Mouse (Mus musculus): ENCODE data around the gene Cpeb2. TPM values are rescaled to one million over a fixed set of nuclear protein-coding genes. Genes with fewer than 3 reads are reported as not detected.

The Cpeb2 gene
- total RNA-seq, 4 experiments from 2014 or later: 30.0 to 45.8 (median 34.7) TPM

GRCm38 (mm10) chr5:43239141-43239835 is 6.3 kb downstream of the Cpeb2 start:
- no peak for DNase-seq

- no peak for DNase-seq
These were observed 7.8 kb downstream of the Cpeb2 start for GRCm38 (mm10) chr5:43240729-43241128.

GRCm38 (mm10) chr5:43246236-43246635 is 13.3 kb downstream of the Cpeb2 start:
- no peak for DNase-seq

GRCm38 (mm10) chr5:43246954-43247353 is 14.0 kb downstream of the Cpeb2 start:
- no peak for DNase-seq

GRCm38 (mm10) chr5:43248001-43248430 is 15.0 kb downstream of the Cpeb2 start:
- no peak for DNase-seq

- DNase-seq: no peak
These were observed 24.5 kb downstream of the Cpeb2 start for GRCm38 (mm10) chr5:43257490-43257889.

- no peak for DNase-seq
These were observed 25.6 kb downstream of the Cpeb2 start for GRCm38 (mm10) chr5:43258472-43259142.

GRCm38 (mm10) chr5:43261814-43262213 is 28.8 kb downstream of the Cpeb2 start:
- no peak for DNase-seq

GRCm38 (mm10) chr5:43263951-43264350 is 31.0 kb downstream of the Cpeb2 start:
- no peak for DNase-seq

GRCm38 (mm10) chr5:43264696-43265095 is 31.7 kb downstream of the Cpeb2 start:
- no peak for DNase-seq

- DNase-seq: no peak
These were observed 45.0 kb downstream of the Cpeb2 start for GRCm38 (mm10) chr5:43277982-43278381.

GRCm38 (mm10) chr5:43279774-43280173 is 46.8 kb downstream of the Cpeb2 start:
- DNase-seq: no peak

GRCm38 (mm10) chr5:43285756-43286155 is 52.8 kb downstream of the Cpeb2 start:
- DNase-seq: no peak

GRCm38 (mm10) chr5:43289752-43290446 is 56.9 kb downstream of the Cpeb2 start:
- DNase-seq: no peak

GRCm38 (mm10) chr5:43293136-43293535 is 60.2 kb downstream of the Cpeb2 start:
- no peak for DNase-seq

- DNase-seq: no peak
These were observed 64.5 kb downstream of the Cpeb2 start for GRCm38 (mm10) chr5:43297459-43297858.

GRCm38 (mm10) chr5:43298975-43299374 is 66.0 kb downstream of the Cpeb2 start:
- DNase-seq: no peak

- DNase-seq: no peak
These were observed 67.1 kb downstream of the Cpeb2 start for GRCm38 (mm10) chr5:43300076-43300475.

GRCm38 (mm10) chr5:43300979-43301378 is 68.0 kb downstream of the Cpeb2 start:
- no peak for DNase-seq

GRCm38 (mm10) chr5:43303504-43303903 is 70.5 kb downstream of the Cpeb2 start:
- no peak for DNase-seq

- DNase-seq: no peak
These were observed 72.5 kb downstream of the Cpeb2 start for GRCm38 (mm10) chr5:43305449-43305848.

GRCm38 (mm10) chr5:43309961-43310360 is 77.0 kb downstream of the Cpeb2 start:
- peak; percentile 29 for DNase-seq

GRCm38 (mm10) chr5:43324311-43324862 is 91.4 kb downstream of the Cpeb2 start:
- DNase-seq: no peak
